Mouse (Mus musculus) midbrain, embryonic 11.5 days (tissue): ENCODE measurements at regions not wholly inside any gene's neighbourhood (a gene's known extent, or its start where the extent isn't known, plus 50 kb on each side); places are given as distances from the start of the nearest gene placed in this dataset.
"Not testable (repeated sequence)": the region's sequence is repeated elsewhere in the genome, so short reads cannot be mapped to it uniquely, and the experiment has no call there.

Experiments
- ATAC-seq: fragments of 200-750 bp; cut with Nextera tagmentation; 2 replicates; pipeline ENCODE4 v1.8.0; 2017; ENCODE audit warnings: moderate TSS enrichment, moderate library complexity; ENCODE audit not compliant: low FRiP score
- DNase-seq: peaks from one replicate; pipeline ENCODE4 v3.0.0; 2015; ENCODE audit warnings: low spot score; ENCODE audit errors: missing footprints
- H3K27ac ChIP-seq: fragments of 300-500 bp; sonication (generic); 2 replicates; pipeline ENCODE4 v1.5.1; 2014; ENCODE audit warnings: low read depth, low read length
- H3K27me3 ChIP-seq: fragments of 300-500 bp; sonication (generic); 2 replicates; pipeline ENCODE4 v1.6.1; 2014; ENCODE audit warnings: mild to moderate bottlenecking, low read length, moderate library complexity, mixed read lengths; ENCODE audit not compliant: control insufficient read depth, insufficient read depth
- H3K36me3 ChIP-seq: fragments of 300-500 bp; sonication (generic); 2 replicates; pipeline ENCODE4 v1.6.1; 2014; ENCODE audit warnings: mild to moderate bottlenecking, low read length, moderate library complexity, mixed read lengths; ENCODE audit not compliant: control insufficient read depth, insufficient read depth
- H3K4me1 ChIP-seq: fragments of 300-500 bp; sonication (generic); 2 replicates; pipeline ENCODE4 v1.6.1; 2014; ENCODE audit warnings: low read length; ENCODE audit not compliant: control insufficient read depth, insufficient read depth
- H3K4me2 ChIP-seq: fragments of 300-500 bp; sonication (generic); 2 replicates; pipeline ENCODE4 v1.6.1; 2014; ENCODE audit warnings: mild to moderate bottlenecking, moderate library complexity
- H3K4me3 ChIP-seq: fragments of 300-500 bp; sonication (generic); 2 replicates; pipeline ENCODE4 v1.5.1; 2014; ENCODE audit warnings: low read depth, low read length
- H3K9ac ChIP-seq: fragments of 300-500 bp; sonication (generic); 2 replicates; pipeline ENCODE4 v1.6.1; 2014; ENCODE audit warnings: low read length
- H3K9me3 ChIP-seq: fragments of 300-500 bp; sonication (generic); 2 replicates; pipeline ENCODE4 v1.6.1; 2016; ENCODE audit warnings: low read length; ENCODE audit not compliant: control insufficient read depth
- WGBS: fragments of 180-500 bp; shearing (Covaris S2); extraction: QIAGEN DNeasy Blood & Tissue Kit; methylation state at CpG from one replicate; pipeline ENCODE4 v1.1.7; 2014; 5-methylcytosine and 5-hydroxymethylcytosine counted together

DNA sequence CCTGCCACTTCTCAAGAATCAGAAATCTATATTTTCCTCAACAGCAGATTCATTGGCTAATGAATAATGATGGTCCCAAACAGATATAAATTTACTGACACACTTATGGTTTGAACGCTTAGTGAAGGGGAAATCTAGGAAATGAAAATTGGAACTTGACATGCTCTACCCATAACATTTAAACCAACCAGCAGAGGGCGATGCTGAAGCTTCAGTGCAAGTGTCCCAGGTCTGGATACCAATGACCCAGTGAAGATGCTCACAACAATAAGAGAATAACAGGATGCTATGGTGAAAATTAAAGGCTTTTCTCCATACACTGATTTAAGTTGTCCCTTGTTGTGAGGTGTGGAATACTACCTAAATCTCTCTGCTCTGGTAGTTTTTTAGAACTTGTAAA is 236.0 kb upstream of the Rorb start:
- Histone ChIP-seq H3K4me1 (no peaks in the 10 kb centered on the region), H3K27ac (no peak overlapping the region), H3K9ac (no peak overlapping the region), H3K36me3 (no peaks in the 10 kb centered on the region), H3K9me3 (no peaks in the 10 kb centered on the region), H3K4me2 (no peak overlapping the region), H3K27me3 (no peaks in the 10 kb centered on the region), H3K4me3 (no peak overlapping the region)
- no peak for DNase-seq
- 47% methylated on average over 2 of the region's 2 CpGs for WGBS
- ATAC-seq = no peak

DNA sequence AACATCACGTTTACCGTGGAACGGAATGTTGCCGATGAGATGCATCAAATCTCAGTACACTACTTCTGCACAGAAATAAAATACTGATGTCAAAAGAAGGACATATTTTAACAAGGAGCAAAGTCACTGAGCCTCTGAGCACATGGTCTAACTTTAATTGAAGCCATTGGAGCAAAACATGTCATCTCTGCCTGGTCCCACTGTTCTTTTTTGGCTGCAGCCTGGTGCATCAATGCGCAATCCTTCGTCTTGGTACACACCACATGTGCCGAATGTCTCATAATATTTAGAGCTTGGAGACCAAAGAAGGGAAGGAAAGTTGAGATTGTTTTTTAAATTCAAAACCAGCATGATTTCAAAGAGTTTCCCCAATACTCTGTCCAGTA is 233.4 kb upstream of the Rorb start:
- Histone ChIP-seq H3K4me1 (no peaks in the 10 kb centered on the region), H3K9me3 (no peaks in the 10 kb centered on the region), H3K9ac (no peak overlapping the region), H3K27ac (no peak overlapping the region), H3K4me3 (no peak overlapping the region), H3K36me3 (no peaks in the 10 kb centered on the region), H3K4me2 (no peak overlapping the region), H3K27me3 (no peaks in the 10 kb centered on the region)
- DNase-seq (no peak), ATAC-seq (no peak)
- WGBS = 85% methylated on average over 7 of the region's 7 CpGs

DNA sequence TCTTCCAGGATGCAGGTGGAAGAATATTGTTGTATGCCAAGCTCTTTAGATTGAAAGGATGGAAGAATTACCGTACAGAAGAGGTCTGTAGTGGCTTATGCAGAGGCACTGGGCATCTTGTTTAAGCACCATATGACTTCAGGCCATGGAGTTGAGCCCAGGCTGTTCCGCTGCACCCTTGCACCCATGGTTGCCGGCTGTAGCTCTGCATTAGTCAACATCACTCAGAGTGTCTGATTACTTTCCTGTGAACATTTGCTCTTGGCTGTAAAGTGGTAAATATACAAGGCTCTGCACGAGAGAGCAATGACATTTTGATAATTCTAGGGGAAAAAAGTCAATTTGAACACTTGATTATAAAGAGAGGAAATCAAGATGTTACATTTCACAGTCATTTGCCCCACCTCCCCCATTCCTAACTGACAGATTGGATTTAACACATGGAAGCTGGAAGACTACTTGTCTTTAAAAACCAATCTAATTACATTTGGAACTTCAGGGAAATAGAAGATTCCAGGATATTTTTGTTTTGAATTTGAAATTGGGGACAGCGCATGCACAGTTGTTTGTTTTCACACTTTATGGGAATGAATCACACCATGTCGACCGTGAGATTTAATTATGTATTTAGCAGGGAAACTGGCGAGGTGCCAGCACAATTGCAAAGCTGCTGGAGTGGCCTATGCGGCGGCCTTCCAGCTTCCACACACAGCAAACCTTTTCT is 232.9 kb upstream of the Rorb start:
- no peaks in the 10 kb centered on the region for H3K36me3 ChIP-seq
- no peaks in the 10 kb centered on the region for H3K27me3 ChIP-seq
- WGBS = 71% methylated on average over 10 of the region's 10 CpGs
- no peak overlapping the region for H3K4me3 ChIP-seq
- no peaks in the 10 kb centered on the region for H3K4me1 ChIP-seq
- no peak overlapping the region for H3K27ac ChIP-seq
- no peaks in the 10 kb centered on the region for H3K9me3 ChIP-seq
- no peak overlapping the region for H3K4me2 ChIP-seq
- no peak overlapping the region for H3K9ac ChIP-seq
- ATAC-seq = 0 out of 2 replicates have a peak, but pooled peaks have one; percentile 52
- DNase-seq = no peak

DNA sequence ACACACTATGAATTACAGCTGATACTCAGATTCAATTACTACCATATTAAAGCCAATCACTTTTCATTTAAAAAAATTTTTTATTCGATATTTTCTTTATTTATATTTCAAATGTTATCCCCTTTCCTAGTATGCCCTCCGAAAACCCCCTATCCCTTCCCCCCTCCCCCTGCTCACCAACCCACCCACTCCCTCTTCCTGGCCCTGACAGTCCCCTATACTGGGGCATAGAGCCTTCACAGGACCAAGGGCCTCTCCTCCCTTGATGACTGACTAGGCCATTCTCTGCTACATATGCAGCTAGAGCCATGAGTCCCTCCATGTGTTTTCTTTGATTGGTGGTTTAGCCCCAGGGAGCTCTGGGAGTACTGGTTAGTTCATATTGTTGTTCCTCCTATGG is 196.1 kb upstream of the Rorb start:
- H3K27me3 ChIP-seq, H3K36me3 ChIP-seq, DNase-seq, H3K4me1 ChIP-seq, H3K4me2 ChIP-seq, H3K4me3 ChIP-seq, H3K9me3 ChIP-seq, H3K9ac ChIP-seq, H3K27ac ChIP-seq: not testable (repeated sequence)
- ATAC-seq = peak; percentile 52
- WGBS = 96% methylated on average over 2 of the region's 2 CpGs

DNA sequence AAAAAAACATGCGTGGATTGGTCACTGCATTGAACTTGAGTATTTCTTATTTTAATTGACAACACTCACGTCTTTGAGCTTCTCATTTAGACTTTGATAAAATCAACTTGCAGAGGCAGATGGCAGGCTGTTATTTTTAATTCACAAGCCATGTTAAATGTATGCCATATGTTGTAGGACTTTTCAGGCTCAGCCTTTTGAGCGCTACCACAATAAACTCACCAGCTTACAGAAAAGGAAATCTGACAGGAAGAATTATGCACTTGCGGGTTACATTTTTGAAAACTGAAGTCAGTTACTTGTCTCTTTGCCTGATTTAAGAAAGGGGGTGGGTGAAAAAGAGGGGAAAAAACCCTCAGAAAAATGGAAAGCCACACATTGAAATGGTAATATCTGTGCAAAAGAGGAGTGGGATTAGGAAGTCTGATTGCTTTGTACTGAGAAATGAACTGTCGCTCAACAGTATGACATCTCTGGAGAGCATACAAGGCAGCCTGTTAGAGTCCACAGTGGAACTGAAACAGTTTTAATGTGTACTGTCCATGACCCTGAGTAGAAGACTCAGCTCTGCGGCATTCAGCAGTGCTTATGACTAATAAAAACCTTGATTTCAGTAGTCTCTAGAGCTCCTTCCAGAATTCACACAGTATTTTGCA is 195.6 kb upstream of the Rorb start:
- H3K36me3 ChIP-seq = no peaks in the 10 kb centered on the region
- H3K4me2 ChIP-seq = no peak overlapping the region
- no peak overlapping the region for H3K9ac ChIP-seq
- H3K4me1 ChIP-seq = no peaks in the 10 kb centered on the region; the same call in 1 of the 2 replicates
- WGBS = 61% methylated on average over 6 of the region's 6 CpGs
- peak; percentile 85 for ATAC-seq
- DNase-seq = peak; percentile 83
- no peak overlapping the region for H3K4me3 ChIP-seq
- no peaks in the 10 kb centered on the region for H3K9me3 ChIP-seq
- no peaks in the 10 kb centered on the region for H3K27me3 ChIP-seq
- peak overlapping the region; percentile 2; the same call in 1 of the 2 replicates for H3K27ac ChIP-seq

DNA sequence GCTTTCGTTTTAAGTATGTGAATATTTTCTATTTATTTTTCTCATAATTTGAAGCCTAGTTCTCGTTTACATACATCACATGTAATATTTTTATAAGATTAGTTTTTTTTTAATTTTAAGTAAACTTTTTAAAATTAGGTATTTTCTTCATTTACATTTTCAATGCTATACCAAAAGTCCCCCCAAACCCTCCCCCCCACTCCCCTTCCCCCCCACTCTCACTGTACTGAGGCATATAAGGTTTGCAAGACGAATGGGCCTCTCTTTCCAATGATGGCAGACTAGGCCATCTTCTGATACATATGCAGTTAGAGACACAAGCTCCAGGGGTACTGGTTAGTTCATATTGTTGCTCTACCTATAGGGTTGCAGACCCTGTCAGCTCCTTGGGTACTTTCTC is 174.9 kb upstream of the Rorb start:
- H3K4me2 ChIP-seq, H3K36me3 ChIP-seq, H3K27ac ChIP-seq, H3K27me3 ChIP-seq, H3K9ac ChIP-seq, H3K9me3 ChIP-seq, ATAC-seq, DNase-seq, H3K4me3 ChIP-seq, H3K4me1 ChIP-seq: not testable (repeated sequence)
- 83% methylated on average over 3 of the region's 3 CpGs for WGBS

DNA sequence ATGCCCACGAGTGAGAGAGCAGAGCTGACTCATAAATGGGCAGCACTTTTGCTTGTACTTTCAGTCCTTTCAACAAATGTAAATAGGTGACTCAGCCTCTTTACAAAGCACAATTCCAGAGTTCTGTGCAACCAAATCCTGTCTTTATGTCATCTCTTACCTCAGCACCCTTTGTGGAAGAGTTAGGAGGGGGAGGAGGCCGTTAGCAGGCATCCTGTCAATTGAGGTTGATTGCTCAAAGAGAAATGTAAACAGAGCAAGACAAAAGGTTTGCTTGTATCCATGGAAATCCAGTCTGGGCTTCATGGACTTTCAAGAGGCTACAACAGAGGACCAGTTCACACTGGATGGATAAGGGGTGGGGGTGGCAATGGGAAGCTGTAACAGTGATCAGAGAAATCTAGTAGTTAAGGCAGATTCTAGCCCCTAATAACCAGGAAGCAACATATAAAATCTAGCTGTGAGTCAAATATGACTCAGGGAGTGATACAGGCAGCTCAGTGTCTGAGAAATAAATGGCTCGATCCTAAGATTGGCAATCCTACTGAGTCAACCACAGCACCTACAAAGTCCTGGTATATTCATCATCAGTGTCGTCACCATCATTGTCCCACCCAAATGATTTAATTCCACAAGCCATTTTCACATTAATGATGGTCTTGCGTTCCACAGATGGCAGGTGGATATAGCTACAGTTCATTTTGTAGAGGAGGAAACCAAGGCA is 136.0 kb upstream of the Rorb start:
- 53% methylated on average over 5 of the region's 5 CpGs for WGBS
- Histone ChIP-seq H3K4me1 (peaks cover 5% of the 10 kb centered on the region), H3K9ac (no peak overlapping the region), H3K4me2 (0 out of 2 replicates have a peak overlapping the region, but pooled peaks have one; percentile 0), H3K36me3 (no peaks in the 10 kb centered on the region), H3K4me3 (no peak overlapping the region), H3K27ac (no peak overlapping the region), H3K9me3 (no peaks in the 10 kb centered on the region), H3K27me3 (no peaks in the 10 kb centered on the region)
- peak; percentile 85 for DNase-seq
- peak; percentile 93 for ATAC-seq

DNA sequence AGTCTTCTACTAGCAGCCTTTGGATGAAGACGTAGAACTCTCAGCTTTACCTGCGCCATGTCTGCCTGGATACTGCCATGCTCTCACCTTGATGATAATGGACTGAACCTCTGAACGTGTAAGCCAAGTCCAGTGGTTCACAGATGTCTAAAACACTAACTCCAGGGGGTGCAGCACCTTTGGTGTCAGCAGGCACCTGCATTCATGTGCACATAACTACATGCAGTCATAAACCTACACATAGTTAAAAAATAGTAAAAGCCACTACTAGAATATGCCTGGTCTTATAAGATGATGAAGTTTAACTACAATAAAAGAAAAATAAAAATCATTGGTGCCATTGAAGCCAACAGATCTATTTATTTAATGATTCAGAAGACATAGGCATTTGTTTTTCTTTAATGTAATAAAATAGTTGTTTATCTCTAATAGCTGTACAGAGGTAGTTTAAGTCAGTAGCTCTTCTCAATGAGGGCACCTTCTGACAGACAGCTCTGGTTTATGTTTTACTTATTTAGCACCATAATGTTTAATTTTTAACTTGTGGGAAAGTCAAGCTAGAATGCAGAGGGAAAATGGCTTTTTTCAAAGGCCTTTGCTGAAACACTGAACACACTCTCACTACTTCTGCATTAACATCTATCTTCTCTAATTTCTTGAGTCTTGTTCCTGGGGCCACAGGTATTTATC is 118.5 kb upstream of the Rorb start:
- DNase-seq (no peak), ATAC-seq (no peak)
- no peaks in the 10 kb centered on the region for H3K27me3 ChIP-seq
- no peaks in the 10 kb centered on the region for H3K4me1 ChIP-seq
- H3K27ac ChIP-seq = no peak overlapping the region
- no peaks in the 10 kb centered on the region for H3K36me3 ChIP-seq
- no peak overlapping the region for H3K4me3 ChIP-seq
- no peak overlapping the region for H3K4me2 ChIP-seq
- H3K9me3 ChIP-seq = no peaks in the 10 kb centered on the region
- H3K9ac ChIP-seq = no peak overlapping the region
- WGBS = 83% methylated on average over 3 of the region's 3 CpGs

DNA sequence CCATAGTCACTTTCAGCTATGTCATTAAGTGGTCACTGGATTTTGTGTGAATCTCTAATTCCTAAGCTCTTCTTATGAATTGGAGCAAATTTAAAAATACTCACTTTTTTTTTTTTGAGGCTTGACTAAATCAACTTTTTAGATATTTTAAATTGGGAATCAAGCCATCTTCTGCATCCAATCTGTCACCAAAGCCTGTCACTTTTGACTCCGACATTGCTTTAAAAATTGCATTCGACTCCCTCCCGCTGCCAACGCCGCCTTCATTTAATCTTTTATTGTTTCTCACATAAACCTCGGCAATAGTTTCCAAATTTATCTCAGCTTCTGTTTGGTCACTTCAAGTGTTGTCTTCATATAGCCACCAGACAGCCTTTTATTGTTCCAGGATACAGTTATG is 109.8 kb upstream of the Rorb start:
- 95% methylated on average over 6 of the region's 6 CpGs for WGBS
- no peaks in the 10 kb centered on the region for H3K36me3 ChIP-seq
- H3K4me3 ChIP-seq = no peak overlapping the region
- no peak for DNase-seq
- no peak for ATAC-seq
- no peaks in the 10 kb centered on the region for H3K9me3 ChIP-seq
- no peak overlapping the region for H3K27ac ChIP-seq
- H3K4me1 ChIP-seq = no peaks in the 10 kb centered on the region
- no peaks in the 10 kb centered on the region for H3K27me3 ChIP-seq
- no peak overlapping the region for H3K4me2 ChIP-seq
- no peak overlapping the region for H3K9ac ChIP-seq
